Mouse (Mus musculus) macrophage (primary cell): ENCODE data around the gene Letmd1. TPM values are rescaled to one million over a fixed set of nuclear protein-coding genes. Genes with fewer than 3 reads are reported as not detected.

ENCODE experiments used
- H3K27ac ChIP-seq: fragments of 350-480 bp; formaldehyde crosslinking; 2 replicates; pipeline ENCODE4 v1.9.0; 2021
- H3K36me3 ChIP-seq: fragments of 350-480 bp; formaldehyde crosslinking; 2 replicates; pipeline ENCODE4 v1.9.0; 2021; ENCODE audit errors: inconsistent target
- H3K4me3 ChIP-seq: fragments of 350-480 bp; formaldehyde crosslinking; 2 replicates; pipeline ENCODE4 v1.9.0; 2021; ENCODE audit errors: inconsistent target
- H3K79me2 ChIP-seq: fragments of 350-480 bp; formaldehyde crosslinking; 2 replicates; pipeline ENCODE4 v1.9.0; 2021; ENCODE audit errors: inconsistent target
- WGBS: methylation state at CpG from one replicate; pipeline ENCODE4 v1.1.7; 2026; ENCODE audit warnings: inconsistent platforms; ENCODE audit not compliant: missing documents; 5-methylcytosine and 5-hydroxymethylcytosine counted together
- polyA plus RNA-seq: library from polyadenylated mRNA; stranded (reverse); fragments of 250-400 nt; gene quantifications from 3 replicates; pipeline ENCODE4 v1.2.4, GENCODE M21; 2018; ENCODE audit warnings: inconsistent platforms

Gene Letmd1
- polyA plus RNA-seq, 1 experiment from 2014 or later: 34.8 TPM

- 25% methylated on average over 4 of the region's 4 CpGs for WGBS
- Histone ChIP-seq H3K27ac (no peak overlapping the region), H3K36me3 (no peaks in the 10 kb centered on the region), H3K4me3 (no peak overlapping the region), H3K79me2 (no peaks in the 10 kb centered on the region)
These were observed 32.7 kb upstream of the Letmd1 start for GRCm38 (mm10) chr15:100436112-100436511.

DNA sequence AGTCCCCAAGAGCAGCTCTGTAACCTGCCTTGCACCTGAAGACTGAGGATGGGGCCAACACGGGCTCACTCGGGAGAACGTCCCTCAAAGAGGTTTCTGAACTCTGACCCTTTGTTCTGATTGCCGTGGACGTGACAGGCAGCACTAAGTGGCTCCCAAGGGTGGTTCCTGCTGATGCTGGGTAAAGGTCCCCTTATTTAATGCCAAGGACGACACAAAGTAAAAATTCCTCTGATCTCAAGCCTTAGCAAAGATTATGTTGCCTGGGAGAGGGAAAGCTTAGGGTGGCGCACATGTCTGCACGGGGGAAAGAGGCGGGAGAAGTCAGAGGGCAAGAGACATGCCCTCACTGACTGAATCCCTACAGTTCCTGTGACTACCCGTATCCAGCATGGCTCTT lies 32.3 kb upstream of the Letmd1 start:
- Histone ChIP-seq H3K36me3 (no peaks in the 10 kb centered on the region), H3K27ac (no peak overlapping the region), H3K4me3 (no peak overlapping the region), H3K79me2 (no peaks in the 10 kb centered on the region)
- 79% methylated on average over 10 of the region's 10 CpGs for WGBS

GRCm38 (mm10) chr15:100443126-100443922 lies 25.5 kb upstream of the Letmd1 start:
- H3K4me3 ChIP-seq: peak overlapping the region; percentile 22
- no peaks in the 10 kb centered on the region for H3K36me3 ChIP-seq
- WGBS: 4% methylated on average over 18 of the region's 31 CpGs
- no peaks in the 10 kb centered on the region for H3K79me2 ChIP-seq
- H3K27ac ChIP-seq: peak overlapping the region; percentile 28

GRCm38 (mm10) chr15:100446887-100447286 lies 21.9 kb upstream of the Letmd1 start:
- H3K4me3 ChIP-seq: no peak overlapping the region
- WGBS: 0% methylated on average over 2 of the region's 2 CpGs
- H3K36me3 ChIP-seq: no peaks in the 10 kb centered on the region
- H3K27ac ChIP-seq: no peak overlapping the region
- no peaks in the 10 kb centered on the region for H3K79me2 ChIP-seq

- no peaks in the 10 kb centered on the region for H3K79me2 ChIP-seq
These were observed 20.3 kb upstream of the Letmd1 start for GRCm38 (mm10) chr15:100448572-100448971.

GRCm38 (mm10) chr15:100449495-100449894 lies 19.3 kb upstream of the Letmd1 start:
- Histone ChIP-seq H3K27ac (peak overlapping the region; percentile 83), H3K79me2 (no peaks in the 10 kb centered on the region), H3K4me3 (no peak overlapping the region), H3K36me3 (no peaks in the 10 kb centered on the region)
- WGBS: 90% methylated on average over 2 of the region's 3 CpGs

More at GRCm38 (mm10) chr15:100448572-100448971, 20.3 kb upstream of the Letmd1 start:
- H3K27ac ChIP-seq: peak overlapping the region; percentile 83
- H3K4me3 ChIP-seq: no peak overlapping the region
- no peaks in the 10 kb centered on the region for H3K36me3 ChIP-seq
- WGBS: 100% methylated on average over 3 of the region's 4 CpGs

- H3K27ac ChIP-seq: no peak overlapping the region
- 96% methylated on average over 16 of the region's 16 CpGs for WGBS
- no peak overlapping the region for H3K4me3 ChIP-seq
- no peaks in the 10 kb centered on the region for H3K36me3 ChIP-seq
- H3K79me2 ChIP-seq: no peaks in the 10 kb centered on the region
These were observed 17.6 kb upstream of the Letmd1 start for GRCm38 (mm10) chr15:100451245-100451644.

GRCm38 (mm10) chr15:100452486-100452885 lies 16.3 kb upstream of the Letmd1 start:
- H3K27ac ChIP-seq: no peak overlapping the region
- no peak overlapping the region for H3K4me3 ChIP-seq
- H3K79me2 ChIP-seq: no peaks in the 10 kb centered on the region
- H3K36me3 ChIP-seq: no peaks in the 10 kb centered on the region
- WGBS: 94% methylated on average over 11 of the region's 11 CpGs

DNA sequence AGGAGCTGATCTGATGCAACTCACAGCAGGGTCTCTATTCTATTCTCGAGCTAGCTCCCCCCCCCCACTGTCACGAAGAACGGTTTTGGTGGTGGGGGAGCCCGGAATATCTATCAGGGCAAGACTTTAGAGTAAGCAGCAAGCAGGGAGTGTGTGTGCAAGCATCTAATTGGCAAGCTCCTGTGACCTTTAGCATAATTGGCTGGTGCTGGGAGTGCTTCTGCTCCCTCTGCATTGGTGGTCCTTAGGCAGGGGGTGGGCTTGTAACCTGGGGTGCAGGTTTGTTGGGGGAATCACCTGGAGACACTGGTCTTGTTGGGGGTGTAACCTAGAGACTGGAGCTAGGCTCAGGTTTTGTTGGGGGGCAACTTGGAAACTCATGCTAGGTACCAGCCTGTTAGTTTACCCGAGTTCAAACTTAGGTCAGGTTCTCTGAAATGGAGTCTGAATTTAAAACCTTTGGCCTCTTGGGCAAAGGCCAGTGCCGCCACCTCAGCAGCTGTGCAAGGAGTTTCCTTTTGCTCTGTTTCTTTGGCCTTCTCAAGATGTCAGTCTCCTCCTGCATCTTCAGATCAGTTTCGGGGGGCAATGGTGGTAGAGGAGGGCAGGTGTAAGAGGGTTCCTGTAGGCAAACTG lies 12.3 kb upstream of the Letmd1 start:
- Histone ChIP-seq H3K4me3 (no peak overlapping the region), H3K36me3 (no peaks in the 10 kb centered on the region), H3K27ac (no peak overlapping the region), H3K79me2 (no peaks in the 10 kb centered on the region)
- 79% methylated on average over 7 of the region's 7 CpGs for WGBS

DNA sequence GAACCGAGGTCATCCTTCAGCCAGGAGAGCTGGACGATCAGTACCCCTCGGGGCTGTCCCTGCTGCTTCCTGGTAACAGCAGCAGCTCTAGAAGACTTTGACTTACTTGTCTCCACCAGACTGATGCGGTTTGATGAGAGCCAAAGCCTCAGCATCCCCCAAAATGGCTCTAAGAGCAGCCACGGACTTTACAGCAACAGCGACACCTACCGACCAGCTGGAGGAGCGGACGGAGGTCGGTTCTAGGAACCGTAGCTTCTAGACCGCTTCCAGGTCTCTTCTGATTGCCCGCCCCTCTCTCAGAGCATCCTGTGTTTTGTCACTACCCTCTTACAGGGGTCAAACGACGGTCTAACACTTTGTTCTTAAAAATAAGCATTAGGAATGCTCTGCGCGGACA lies 11.5 kb upstream of the Letmd1 start:
- Histone ChIP-seq H3K27ac (no peak overlapping the region), H3K36me3 (no peaks in the 10 kb centered on the region), H3K4me3 (no peak overlapping the region), H3K79me2 (no peaks in the 10 kb centered on the region)
- WGBS: 9% methylated on average over 13 of the region's 17 CpGs

GRCm38 (mm10) chr15:100458055-100458454 lies 10.8 kb upstream of the Letmd1 start:
- 37% methylated on average over 10 of the region's 10 CpGs for WGBS
- Histone ChIP-seq H3K79me2 (no peaks in the 10 kb centered on the region), H3K4me3 (no peak overlapping the region), H3K36me3 (no peaks in the 10 kb centered on the region), H3K27ac (no peak overlapping the region)

- no peaks in the 10 kb centered on the region for H3K79me2 ChIP-seq
- 16% methylated on average over 12 of the region's 12 CpGs for WGBS
- H3K27ac ChIP-seq: peak overlapping the region; percentile 95
- no peak overlapping the region; the same call in 1 of the 2 replicates for H3K4me3 ChIP-seq
- H3K36me3 ChIP-seq: no peaks in the 10 kb centered on the region
These were observed 7.9 kb upstream of the Letmd1 start for GRCm38 (mm10) chr15:100460942-100461341.

DNA sequence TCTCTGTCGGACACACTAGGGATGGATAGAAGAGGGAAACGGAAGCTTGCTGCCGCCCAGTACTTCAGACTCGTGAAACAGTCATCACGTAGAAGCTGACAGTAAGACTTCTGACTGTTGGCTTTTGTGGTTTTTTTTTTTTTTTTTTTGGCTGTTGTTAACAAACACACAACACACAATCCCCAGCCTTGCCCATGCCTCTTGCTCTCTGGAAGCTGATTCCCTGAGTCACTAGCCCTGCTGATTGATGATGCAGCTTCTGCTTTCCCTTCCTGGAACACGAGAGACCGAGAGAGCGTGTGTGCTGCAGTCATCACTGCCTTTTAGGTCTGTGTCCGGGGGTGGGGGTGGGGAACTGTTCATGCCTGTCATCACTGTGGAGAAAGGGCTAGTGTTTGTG lies 7.2 kb upstream of the Letmd1 start:
- Histone ChIP-seq H3K4me3 (no peak overlapping the region), H3K27ac (peak overlapping the region; percentile 95)
- WGBS: 16% methylated on average over 8 of the region's 9 CpGs

GRCm38 (mm10) chr15:100462086-100462485 lies 6.7 kb upstream of the Letmd1 start:
- Histone ChIP-seq H3K4me3 (no peak overlapping the region), H3K36me3 (no peaks in the 10 kb centered on the region), H3K79me2 (no peaks in the 10 kb centered on the region), H3K27ac (peak overlapping the region; percentile 95)
- WGBS: 54% methylated on average over 5 of the region's 5 CpGs

More for the DNA sequence above, 7.2 kb upstream of the Letmd1 start:
- Histone ChIP-seq H3K79me2 (no peaks in the 10 kb centered on the region), H3K36me3 (no peaks in the 10 kb centered on the region)

DNA sequence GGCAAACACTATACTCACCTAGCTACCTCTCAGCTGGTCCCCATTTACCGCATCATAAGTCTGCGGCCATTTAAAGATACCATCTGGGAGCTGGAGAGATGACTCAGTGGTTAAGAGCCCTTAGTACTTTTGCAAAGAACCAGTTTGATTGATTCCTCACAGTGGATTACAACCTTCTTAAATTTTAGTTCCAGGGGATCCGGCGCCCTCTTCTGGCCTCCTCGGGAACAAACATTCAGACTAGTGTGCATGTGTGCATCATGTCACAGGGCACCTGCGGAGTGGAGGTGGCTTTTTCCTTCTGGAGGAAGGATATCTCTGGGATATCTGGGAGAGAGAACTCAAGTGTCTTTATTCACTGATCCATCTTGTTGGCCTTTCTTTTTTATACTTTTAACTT lies 5.1 kb upstream of the Letmd1 start:
- Histone ChIP-seq H3K36me3 (no peaks in the 10 kb centered on the region), H3K79me2 (no peaks in the 10 kb centered on the region), H3K4me3 (no peak overlapping the region), H3K27ac (no peak overlapping the region)
- 16% methylated on average over 6 of the region's 6 CpGs for WGBS
